Mouse (Mus musculus): ENCODE measurements around the gene Cyth3. TPM values are rescaled to one million over a fixed set of nuclear protein-coding genes. Genes with fewer than 3 reads are reported as not detected.

Cyth3 gene
- polyA plus RNA-seq, 1 experiment, result 152 TPM

DNA sequence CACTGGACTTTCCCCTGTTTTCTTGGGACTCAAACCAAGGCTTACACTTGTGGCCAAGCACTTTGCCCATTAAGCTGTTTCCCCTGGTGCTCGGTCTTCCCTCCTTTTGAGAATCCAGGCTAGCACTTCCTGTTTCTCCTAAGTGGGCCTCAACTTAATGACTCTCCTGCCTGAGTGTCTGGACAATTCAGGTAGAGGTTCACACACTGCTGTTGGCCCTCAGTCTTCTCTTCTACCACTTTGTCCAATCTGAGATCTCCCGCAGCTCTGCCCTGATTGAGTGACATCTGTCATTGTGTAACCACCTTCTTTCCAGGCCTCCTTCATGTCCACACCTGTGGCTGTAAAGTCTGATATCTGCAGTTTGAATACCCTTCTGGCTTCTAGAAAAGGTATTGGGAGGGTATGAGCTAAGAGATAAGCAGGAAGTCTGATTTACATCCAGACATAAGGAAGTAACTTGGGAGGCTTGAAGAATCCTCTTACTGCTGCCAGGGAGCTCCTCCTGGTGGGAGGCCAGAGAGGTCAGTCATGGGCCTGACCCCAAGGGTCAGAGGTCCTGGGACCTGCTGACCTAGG, 127.5 kb downstream of the Cyth3 start:
- WGBS, result 54% methylated on average over 2 of the region's 2 CpGs
- Histone ChIP-seq H3K4me3 (replicated peaks; ENCODE audit: extremely low read depth, low read depth, low read length) (no peak overlapping the region), H3K4me1 (ENCODE audit: control insufficient read depth, insufficient read depth, low read length) (no peaks in the 10 kb centered on the region)
- no peak for TF ChIP-seq POLR2A (IDR thresholded peaks at IDR 0.05; ENCODE audit: borderline replicate concordance, extremely low read depth, low read depth, low read length)
- no peak for TF ChIP-seq CTCF (IDR thresholded peaks at IDR 0.05; ENCODE audit: insufficient read depth, low read length)
- DNase-seq, result no peak

DNA sequence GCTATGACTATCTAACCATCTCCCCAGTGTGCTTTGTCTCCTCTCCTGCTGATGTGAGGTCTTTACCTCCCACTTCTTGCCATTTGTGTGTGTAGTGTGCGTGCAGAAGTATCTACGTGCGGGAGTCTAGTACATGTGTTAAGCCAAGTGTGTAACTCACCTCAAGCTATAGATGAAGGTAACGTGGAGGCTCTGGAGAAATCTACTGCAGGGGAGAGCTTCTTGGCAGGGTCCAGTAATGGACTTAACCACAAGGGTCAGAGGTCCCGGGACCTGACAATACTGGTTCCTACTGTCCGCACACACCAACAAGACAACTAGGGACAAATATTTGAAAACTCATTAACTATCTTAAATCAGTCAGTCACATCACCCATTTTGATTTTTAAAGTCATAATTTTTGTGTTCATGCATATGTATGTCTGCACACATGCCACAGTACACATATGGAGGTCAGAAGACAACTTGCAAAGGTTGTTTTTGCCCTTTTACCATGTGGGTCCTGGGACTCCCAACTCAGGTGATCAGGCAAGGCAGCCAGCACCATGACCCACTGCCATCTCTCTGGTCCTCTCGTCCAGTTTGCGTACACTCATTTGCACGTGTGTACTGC, 133.4 kb downstream of the Cyth3 start:
- H3K4me3 ChIP-seq (replicated peaks; ENCODE audit: extremely low read depth, low read depth, low read length), result no peak overlapping the region
- peaks cover 3% of the 10 kb centered on the region; the same call in 1 of the 2 replicates for H3K4me1 ChIP-seq (ENCODE audit: control insufficient read depth, insufficient read depth, low read length)
- TF ChIP-seq POLR2A (IDR thresholded peaks at IDR 0.05; ENCODE audit: borderline replicate concordance, extremely low read depth, low read depth, low read length), result no peak
- TF ChIP-seq CTCF (IDR thresholded peaks at IDR 0.05; ENCODE audit: insufficient read depth, low read length), result no peak
- DNase-seq, result no peak
- WGBS, result 90% methylated on average over 9 of the region's 9 CpGs

- peak; percentile 81 for DNase-seq
- TF ChIP-seq CTCF (IDR thresholded peaks at IDR 0.05; ENCODE audit: insufficient read depth, low read length), result no peak
- peak; percentile 52; the same call in 1 of the 2 replicates for TF ChIP-seq POLR2A (IDR thresholded peaks at IDR 0.05; ENCODE audit: borderline replicate concordance, extremely low read depth, low read depth, low read length)
- WGBS, result 26% methylated on average over 28 of the region's 28 CpGs
- peaks cover 3% of the 10 kb centered on the region; the same call in 1 of the 2 replicates for H3K4me1 ChIP-seq (ENCODE audit: control insufficient read depth, insufficient read depth, low read length)
- peak overlapping the region; percentile 72 for H3K4me3 ChIP-seq (replicated peaks; ENCODE audit: extremely low read depth, low read depth, low read length)
Measured at GRCm38 (mm10) chr5:143757755-143758443, 135.7 kb downstream of the Cyth3 start.

GRCm38 (mm10) chr5:143759554-143759953, 137.3 kb downstream of the Cyth3 start:
- TF ChIP-seq CTCF (IDR thresholded peaks at IDR 0.05; ENCODE audit: insufficient read depth, low read length) (no peak), POLR2A (IDR thresholded peaks at IDR 0.05; ENCODE audit: borderline replicate concordance, extremely low read depth, low read depth, low read length) (no peak)
- 83% methylated on average over 8 of the region's 8 CpGs for WGBS
- peaks cover 3% of the 10 kb centered on the region; the same call in 1 of the 2 replicates for H3K4me1 ChIP-seq (ENCODE audit: control insufficient read depth, insufficient read depth, low read length)
- DNase-seq, result no peak
- no peak overlapping the region for H3K4me3 ChIP-seq (replicated peaks; ENCODE audit: extremely low read depth, low read depth, low read length)

Other genes starting within 250 kb of the Cyth3 start
- gene Kdelr2, start 218.6 kb upstream of the Cyth3 start, polyA plus RNA-seq (2012; rRNA removed), result 131 TPM in 2 replicates
- gene Daglb, start 157.9 kb upstream of the Cyth3 start, polyA plus RNA-seq (2012; rRNA removed), result 16.5 and 18.1 TPM in 2 replicates
- 228 and 400 TPM in 2 replicates for gene Rac1, start 94.4 kb upstream of the Cyth3 start, polyA plus RNA-seq (2012; rRNA removed)
- gene Usp42, start 109.8 kb downstream of the Cyth3 start, polyA plus RNA-seq (2012; rRNA removed), result 6.9 and 7.6 TPM in 2 replicates
- gene Eif2ak1, start 195.3 kb downstream of the Cyth3 start, polyA plus RNA-seq (2012; rRNA removed), result 14.9 and 16.8 TPM in 2 replicates